Mouse (Mus musculus): ENCODE results near the gene Gja5.
"Not testable (repeated sequence)": the region's sequence is repeated elsewhere in the genome, so short reads cannot be mapped to it uniquely, and the experiment has no call there.

Gene Gja5

DNA sequence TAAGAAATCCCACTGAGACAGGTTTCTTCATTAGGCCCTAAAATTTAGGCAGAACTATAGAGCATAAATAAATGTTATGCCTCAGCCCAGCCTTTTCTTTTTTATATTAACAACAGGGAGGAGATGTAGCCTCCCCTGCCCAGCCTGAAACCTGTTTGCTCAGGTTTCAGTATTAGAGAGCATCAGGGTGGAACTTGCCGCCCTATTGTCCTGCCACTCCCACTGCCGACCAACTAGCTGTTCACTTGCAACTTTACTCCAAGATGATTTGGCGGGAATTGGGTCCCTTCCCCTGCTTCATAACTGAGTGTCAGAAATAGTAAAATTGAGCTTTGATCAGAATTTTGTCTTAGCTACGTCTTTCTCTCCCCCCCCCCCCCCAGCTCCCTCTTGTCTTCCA is 192.2 kb downstream of the Gja5 start:
- in situ Hi-C loops (cut with MboI, MseI), result loop anchor here (25.0 kb wide), 1 partner anchor 241 kb away; no protein-coding TSS in a partner anchor

DNA sequence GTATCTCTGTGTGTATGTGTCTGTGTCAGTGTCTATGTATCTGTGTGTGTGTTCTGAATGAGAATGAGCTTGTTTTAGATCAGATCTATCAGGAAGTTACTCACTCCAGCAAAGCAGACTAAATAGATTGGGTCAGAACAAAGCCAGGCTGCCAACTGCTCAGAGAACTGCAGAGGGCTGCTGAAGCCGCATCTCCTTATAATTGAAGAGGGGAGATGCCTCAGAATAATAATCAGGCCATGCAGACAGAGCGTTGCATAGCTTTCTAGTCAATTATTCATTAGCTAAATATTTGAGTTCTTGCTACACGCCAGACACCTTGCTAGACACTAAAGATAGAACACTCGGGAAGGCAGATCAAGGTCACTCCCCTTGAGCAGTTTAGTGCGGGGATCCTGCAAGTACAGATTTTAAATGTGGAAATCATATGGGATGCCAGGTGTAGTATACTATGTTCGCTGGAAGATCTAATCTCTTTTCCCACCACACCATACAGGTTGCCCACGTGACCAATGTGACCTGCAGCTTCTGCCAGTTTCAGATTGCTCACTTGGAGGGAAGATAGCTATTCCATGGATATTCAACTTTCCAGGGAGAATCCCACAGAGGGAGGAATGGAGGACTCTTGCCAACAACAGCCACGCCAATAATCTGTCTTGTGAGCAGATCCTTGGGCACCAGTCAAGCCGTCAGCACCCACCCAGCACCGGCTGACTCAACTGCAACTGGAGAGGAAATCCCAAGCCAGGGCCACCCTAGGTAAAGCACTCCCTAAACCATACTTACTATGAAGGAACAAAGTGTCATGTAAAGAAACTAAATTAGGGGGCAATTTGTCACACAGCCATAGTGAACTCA is 196.5 kb downstream of the Gja5 start:
- in situ Hi-C loops (cut with MboI, MseI), result no loop called here

- in situ Hi-C loops (cut with MboI, MseI), result not testable (repeated sequence)
These were observed 199.5 kb downstream of the Gja5 start for GRCm38 (mm10) chr3:97103946-97104345.

- in situ Hi-C loops (cut with MboI, MseI), result no loop called here
These were observed 200.4 kb downstream of the Gja5 start for GRCm38 (mm10) chr3:97104696-97105430.

DNA sequence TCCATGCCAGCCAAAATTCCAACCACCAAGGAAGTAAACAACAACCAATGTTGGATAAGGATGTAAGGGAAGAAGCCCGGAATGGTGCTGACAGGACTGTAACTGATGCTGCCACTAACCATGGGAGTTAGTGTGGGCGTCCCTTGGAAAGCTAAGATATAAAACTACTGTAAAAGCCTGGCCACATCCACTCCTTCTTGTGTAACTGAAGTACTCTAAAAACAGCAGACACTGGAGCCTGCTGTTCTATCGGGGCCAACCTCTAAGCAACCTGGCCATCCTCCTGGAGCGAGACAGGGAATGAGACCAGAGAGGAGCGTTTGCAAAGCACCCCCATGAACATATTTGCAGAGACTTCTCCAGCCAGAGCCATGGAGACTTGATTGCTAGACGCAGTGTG is 213.0 kb downstream of the Gja5 start:
- in situ Hi-C loops (cut with MboI, MseI), result no loop called here

DNA sequence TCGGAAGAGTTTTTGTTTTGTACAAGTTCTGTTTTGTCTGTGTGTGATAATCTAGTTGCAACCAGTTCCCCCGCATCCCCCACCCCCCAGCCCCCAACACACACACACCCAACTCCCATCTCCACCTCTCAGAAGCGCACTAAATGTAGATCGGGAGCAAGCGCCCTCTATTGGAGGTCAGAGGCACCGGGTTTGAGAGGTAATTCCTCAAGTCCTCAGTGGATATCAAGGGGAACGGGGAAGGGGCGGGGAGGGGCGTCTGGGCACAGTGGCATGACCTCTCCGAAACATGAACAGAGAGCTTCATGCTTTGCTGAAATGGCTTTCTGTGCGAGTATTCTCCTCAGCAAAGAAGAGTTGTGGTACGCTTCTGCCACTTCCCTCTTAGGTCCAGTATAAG is 213.8 kb downstream of the Gja5 start:
- in situ Hi-C loops (cut with MboI, MseI), result no loop called here

DNA sequence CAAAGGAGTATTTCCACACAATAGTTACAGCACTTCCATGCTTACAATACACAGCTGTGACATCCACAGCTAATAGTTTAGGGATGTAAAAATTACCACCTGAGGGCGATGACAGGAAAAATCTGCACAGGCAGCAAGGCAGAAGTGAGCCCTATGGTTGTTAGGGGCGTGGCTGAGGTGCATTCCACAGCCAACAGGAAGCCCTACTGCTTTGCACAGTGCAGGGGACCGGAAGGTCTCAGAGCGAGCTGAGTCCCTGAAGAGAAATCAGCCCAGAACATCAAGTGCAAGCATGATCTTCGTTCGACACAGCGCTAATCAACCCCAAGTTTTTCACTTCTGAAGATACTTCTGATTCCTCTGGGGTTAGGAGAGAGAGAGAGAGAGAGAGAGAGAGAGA is 219.7 kb downstream of the Gja5 start:
- in situ Hi-C loops (cut with MboI, MseI), result no loop called here
